Mouse (Mus musculus) limb, embryonic 13.5 days (tissue): ENCODE results near the gene Cpa1. TPM values are rescaled to one million over a fixed set of nuclear protein-coding genes. Genes with fewer than 3 reads are reported as not detected.

Experiments used
- ATAC-seq: fragments of 200-750 bp; cut with Nextera tagmentation; 2 replicates; pipeline ENCODE4 v1.8.0; 2017; ENCODE audit warnings: low read depth, moderate number of reproducible peaks, moderate TSS enrichment; ENCODE audit not compliant: low FRiP score
- H3K27ac ChIP-seq: fragments of 300-500 bp; sonication (generic); 2 replicates; pipeline ENCODE4 v1.5.1; 2015; ENCODE audit warnings: inconsistent platforms, mild to moderate bottlenecking, moderate library complexity
- H3K27me3 ChIP-seq: fragments of 300-500 bp; sonication (generic); 2 replicates; pipeline ENCODE4 v1.6.1; 2015; ENCODE audit warnings: mild to moderate bottlenecking, inconsistent platforms
- H3K36me3 ChIP-seq: fragments of 300-500 bp; sonication (generic); 2 replicates; pipeline ENCODE4 v1.6.1; 2015; ENCODE audit warnings: inconsistent platforms, mild to moderate bottlenecking, moderate library complexity
- H3K4me1 ChIP-seq: fragments of 300-500 bp; sonication (generic); 2 replicates; pipeline ENCODE4 v1.6.1; 2015; ENCODE audit warnings: inconsistent platforms
- H3K4me2 ChIP-seq: fragments of 300-500 bp; sonication (generic); replicated peaks from 2 replicates; pipeline ENCODE4 v1.6.1; 2015; ENCODE audit warnings: inconsistent platforms, mild to moderate bottlenecking, moderate library complexity
- H3K4me3 ChIP-seq: fragments of 300-500 bp; sonication (generic); 2 replicates; pipeline ENCODE4 v1.5.1; 2015; ENCODE audit warnings: moderate library complexity, mild to moderate bottlenecking, inconsistent platforms
- H3K9ac ChIP-seq: fragments of 300-500 bp; sonication (generic); 2 replicates; pipeline ENCODE4 v1.6.1; 2015; ENCODE audit warnings: mild to moderate bottlenecking, inconsistent platforms
- H3K9me3 ChIP-seq: fragments of 300-500 bp; sonication (generic); 2 replicates; pipeline ENCODE4 v1.6.1; 2016; ENCODE audit warnings: inconsistent platforms
- WGBS: fragments of 180-500 bp; shearing (Covaris S2); methylation state at CpG from one replicate; pipeline ENCODE4 v1.1.7; 2015; 5-methylcytosine and 5-hydroxymethylcytosine counted together
- polyA plus RNA-seq: library from polyadenylated mRNA; unstranded; fragments of >200 nt; fragmentation: Nextera tagmentation; extraction: Ambion mirVana; gene quantifications from 2 replicates; pipeline ENCODE4 v1.2.1, GENCODE M21; 2015

Gene Cpa1
- polyA plus RNA-seq, 1 experiment from 2014 or later: 0.88 TPM

GRCm38 (mm10) chr6:30611212-30611611 is 27.8 kb upstream of the Cpa1 start:
- no peaks in the 10 kb centered on the region for H3K9me3 ChIP-seq
- H3K4me3 ChIP-seq: no peak overlapping the region
- H3K36me3 ChIP-seq: no peaks in the 10 kb centered on the region
- H3K27me3 ChIP-seq: no peaks in the 10 kb centered on the region
- no peak overlapping the region for H3K27ac ChIP-seq
- H3K4me1 ChIP-seq: peaks cover 28% of the 10 kb centered on the region
- H3K4me2 ChIP-seq: no peak overlapping the region
- H3K9ac ChIP-seq: no peak overlapping the region
- 71% methylated on average over 5 of the region's 5 CpGs for WGBS
- no peak for ATAC-seq

GRCm38 (mm10) chr6:30614251-30614650 is 24.8 kb upstream of the Cpa1 start:
- Histone ChIP-seq H3K4me1 (peaks cover 45% of the 10 kb centered on the region), H3K27me3 (no peaks in the 10 kb centered on the region), H3K27ac (peak overlapping the region; percentile 12; the same call in 1 of the 2 replicates), H3K36me3 (no peaks in the 10 kb centered on the region), H3K9ac (no peak overlapping the region), H3K4me3 (no peak overlapping the region), H3K9me3 (no peaks in the 10 kb centered on the region), H3K4me2 (no peak overlapping the region)
- WGBS: 76% methylated on average over 6 of the region's 6 CpGs
- ATAC-seq: no peak

GRCm38 (mm10) chr6:30615741-30616140 is 23.3 kb upstream of the Cpa1 start:
- peak overlapping the region; percentile 89; the same call in 1 of the 2 replicates for H3K27ac ChIP-seq
- H3K9me3 ChIP-seq: no peaks in the 10 kb centered on the region
- H3K4me1 ChIP-seq: peaks cover 50% of the 10 kb centered on the region
- no peak overlapping the region for H3K4me3 ChIP-seq
- no peak overlapping the region for H3K9ac ChIP-seq
- no peak overlapping the region for H3K4me2 ChIP-seq
- no peak for ATAC-seq
- H3K36me3 ChIP-seq: no peaks in the 10 kb centered on the region
- H3K27me3 ChIP-seq: no peaks in the 10 kb centered on the region
- WGBS: 18% methylated on average over 4 of the region's 4 CpGs

- ATAC-seq: peak; percentile 30
- WGBS: 4% methylated on average over 8 of the region's 8 CpGs
- H3K9me3 ChIP-seq: no peaks in the 10 kb centered on the region
- peaks cover 54% of the 10 kb centered on the region for H3K4me1 ChIP-seq
- no peaks in the 10 kb centered on the region for H3K27me3 ChIP-seq
- H3K4me3 ChIP-seq: no peak overlapping the region
- peak overlapping the region; percentile 52 for H3K4me2 ChIP-seq
- H3K27ac ChIP-seq: peak overlapping the region; percentile 89; the same call in 1 of the 2 replicates
- H3K36me3 ChIP-seq: no peaks in the 10 kb centered on the region
- H3K9ac ChIP-seq: no peak overlapping the region
Observed at GRCm38 (mm10) chr6:30616491-30616941, 22.5 kb upstream of the Cpa1 start.

GRCm38 (mm10) chr6:30617020-30617958 is 21.7 kb upstream of the Cpa1 start:
- Histone ChIP-seq H3K36me3 (no peaks in the 10 kb centered on the region), H3K4me1 (peaks cover 54% of the 10 kb centered on the region), H3K27me3 (no peaks in the 10 kb centered on the region), H3K4me3 (peak overlapping the region; percentile 14; the same call in 1 of the 2 replicates), H3K9me3 (no peaks in the 10 kb centered on the region), H3K27ac (peak overlapping the region; percentile 89), H3K4me2 (peak overlapping the region; percentile 52), H3K9ac (peak overlapping the region; percentile 8; the same call in 1 of the 2 replicates)
- peak; percentile 10 for ATAC-seq
- WGBS: 6% methylated on average over 13 of the region's 13 CpGs

GRCm38 (mm10) chr6:30617959-30618590 is 20.9 kb upstream of the Cpa1 start:
- H3K4me3 ChIP-seq: peak overlapping the region; percentile 14; the same call in 1 of the 2 replicates
- peak overlapping the region; percentile 89; the same call in 1 of the 2 replicates for H3K27ac ChIP-seq
- no peaks in the 10 kb centered on the region for H3K9me3 ChIP-seq
- no peaks in the 10 kb centered on the region for H3K36me3 ChIP-seq
- ATAC-seq: peak; percentile 65
- peak overlapping the region; percentile 53; the same call in 1 of the 2 replicates for H3K9ac ChIP-seq
- 7% methylated on average over 18 of the region's 18 CpGs for WGBS
- peak overlapping the region; percentile 52 for H3K4me2 ChIP-seq
- no peaks in the 10 kb centered on the region for H3K27me3 ChIP-seq
- peaks cover 54% of the 10 kb centered on the region for H3K4me1 ChIP-seq

GRCm38 (mm10) chr6:30618735-30619134 is 20.3 kb upstream of the Cpa1 start:
- WGBS: 40% methylated on average over 6 of the region's 6 CpGs
- Histone ChIP-seq H3K4me3 (no peak overlapping the region), H3K9ac (no peak overlapping the region), H3K36me3 (no peaks in the 10 kb centered on the region), H3K27me3 (no peaks in the 10 kb centered on the region), H3K27ac (peak overlapping the region; percentile 89), H3K9me3 (no peaks in the 10 kb centered on the region), H3K4me2 (no peak overlapping the region), H3K4me1 (peaks cover 54% of the 10 kb centered on the region)
- no peak for ATAC-seq

GRCm38 (mm10) chr6:30619606-30620005 is 19.4 kb upstream of the Cpa1 start:
- Histone ChIP-seq H3K27me3 (no peaks in the 10 kb centered on the region), H3K4me2 (no peak overlapping the region), H3K36me3 (no peaks in the 10 kb centered on the region), H3K4me3 (no peak overlapping the region), H3K27ac (no peak overlapping the region; the same call in 1 of the 2 replicates), H3K9ac (no peak overlapping the region), H3K9me3 (no peaks in the 10 kb centered on the region), H3K4me1 (peaks cover 52% of the 10 kb centered on the region)
- ATAC-seq: no peak
- WGBS: 77% methylated on average over 5 of the region's 5 CpGs

GRCm38 (mm10) chr6:30620591-30620990 is 18.4 kb upstream of the Cpa1 start:
- H3K4me2 ChIP-seq: no peak overlapping the region
- H3K9ac ChIP-seq: no peak overlapping the region
- H3K4me3 ChIP-seq: no peak overlapping the region
- ATAC-seq: no peak
- H3K27me3 ChIP-seq: no peaks in the 10 kb centered on the region
- 74% methylated on average over 4 of the region's 4 CpGs for WGBS
- H3K9me3 ChIP-seq: no peaks in the 10 kb centered on the region
- H3K4me1 ChIP-seq: peaks cover 44% of the 10 kb centered on the region
- H3K36me3 ChIP-seq: no peaks in the 10 kb centered on the region
- peak overlapping the region; percentile 39; the same call in 1 of the 2 replicates for H3K27ac ChIP-seq

- Histone ChIP-seq H3K27ac (peak overlapping the region; percentile 23; the same call in 1 of the 2 replicates), H3K36me3 (no peaks in the 10 kb centered on the region), H3K27me3 (no peaks in the 10 kb centered on the region), H3K4me3 (no peak overlapping the region), H3K9me3 (no peaks in the 10 kb centered on the region), H3K9ac (no peak overlapping the region), H3K4me1 (peaks cover 40% of the 10 kb centered on the region), H3K4me2 (no peak overlapping the region)
- 0 out of 2 replicates have a peak, but pooled peaks have one; percentile 35 for ATAC-seq
- 73% methylated on average over 6 of the region's 6 CpGs for WGBS
Observed at GRCm38 (mm10) chr6:30620994-30621393, 18.0 kb upstream of the Cpa1 start.

- Histone ChIP-seq H3K4me3 (no peak overlapping the region), H3K27ac (no peak overlapping the region), H3K9me3 (no peaks in the 10 kb centered on the region), H3K27me3 (no peaks in the 10 kb centered on the region), H3K9ac (no peak overlapping the region), H3K36me3 (no peaks in the 10 kb centered on the region), H3K4me1 (peaks cover 30% of the 10 kb centered on the region), H3K4me2 (no peak overlapping the region)
- ATAC-seq: no peak
- WGBS: 58% methylated on average over 4 of the region's 4 CpGs
Observed at GRCm38 (mm10) chr6:30621986-30622389, 17.0 kb upstream of the Cpa1 start.

GRCm38 (mm10) chr6:30624763-30625162 is 14.3 kb upstream of the Cpa1 start:
- Histone ChIP-seq H3K27ac (no peak overlapping the region), H3K4me1 (peaks cover 17% of the 10 kb centered on the region), H3K9ac (no peak overlapping the region), H3K27me3 (no peaks in the 10 kb centered on the region), H3K4me2 (no peak overlapping the region), H3K36me3 (no peaks in the 10 kb centered on the region), H3K4me3 (no peak overlapping the region), H3K9me3 (no peaks in the 10 kb centered on the region)
- WGBS: 79% methylated on average over 9 of the region's 9 CpGs
- no peak for ATAC-seq
